Mouse (Mus musculus): ENCODE data around the gene Uchl3.

DNA sequence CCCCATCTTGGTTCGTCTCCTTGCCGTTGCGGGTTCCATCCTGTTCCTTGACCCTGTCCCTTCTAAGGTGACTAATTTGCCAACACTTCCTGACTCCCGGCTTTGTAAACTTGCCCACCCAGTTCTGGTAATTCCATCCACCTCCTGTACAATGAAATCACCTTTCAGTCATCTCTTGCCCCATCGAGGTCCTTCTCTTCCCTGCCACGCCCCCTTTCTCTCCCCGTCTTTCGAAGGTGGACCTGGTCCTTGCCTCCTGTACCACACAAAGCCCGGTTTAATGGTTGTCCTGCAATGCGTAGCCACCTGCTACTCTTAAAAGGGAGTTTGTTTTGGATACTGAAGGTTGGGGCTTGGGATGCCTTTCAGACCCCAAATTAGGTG lies 751 bp downstream of the Uchl3 start:
- TF ChIP-seq CTCF (IDR thresholded peaks at IDR 0.05; ENCODE audit: borderline replicate concordance, control insufficient read depth, extremely low read depth, insufficient read depth, low read length, poor library complexity) = no peak
- TF ChIP-seq POLR2A (IDR thresholded peaks at IDR 0.05; ENCODE audit: control insufficient read depth, extremely low read depth, insufficient read depth, low read length, poor library complexity) = no peak

Data from thymus, adult 2 months (tissue).